Mouse (Mus musculus) liver, embryonic 12.5 days (tissue): ENCODE data around the gene Nicn1. TPM values are rescaled to one million over a fixed set of nuclear protein-coding genes. Genes with fewer than 3 reads are reported as not detected.
"Not testable (repeated sequence)": the region's sequence is repeated elsewhere in the genome, so short reads cannot be mapped to it uniquely, and the experiment has no call there.

Experiments
- ATAC-seq: fragments of 200-750 bp; cut with Nextera tagmentation; 2 replicates; pipeline ENCODE4 v1.8.0; 2017; ENCODE audit warnings: moderate number of reproducible peaks, mild to moderate bottlenecking, moderate library complexity
- H3K27ac ChIP-seq: fragments of 300-500 bp; sonication (generic); 2 replicates; pipeline ENCODE4 v1.5.1; 2016; ENCODE audit warnings: mild to moderate bottlenecking
- H3K27me3 ChIP-seq: fragments of 300-500 bp; sonication (generic); replicated peaks from 2 replicates; pipeline ENCODE4 v1.6.1; 2016; ENCODE audit warnings: mild to moderate bottlenecking, moderate library complexity
- H3K36me3 ChIP-seq: fragments of 300-500 bp; sonication (generic); 2 replicates; pipeline ENCODE4 v1.6.1; 2016; ENCODE audit warnings: mild to moderate bottlenecking, moderate library complexity
- H3K4me1 ChIP-seq: fragments of 300-500 bp; sonication (generic); 2 replicates; pipeline ENCODE4 v1.6.1; 2016
- H3K4me2 ChIP-seq: fragments of 300-500 bp; sonication (generic); 2 replicates; pipeline ENCODE4 v1.6.1; 2016; ENCODE audit warnings: mild to moderate bottlenecking, moderate library complexity
- H3K4me3 ChIP-seq: fragments of 300-500 bp; sonication (generic); 2 replicates; pipeline ENCODE4 v1.5.1; 2016; ENCODE audit warnings: mild to moderate bottlenecking, moderate library complexity
- H3K9ac ChIP-seq: fragments of 300-500 bp; sonication (generic); 2 replicates; pipeline ENCODE4 v1.6.1; 2016; ENCODE audit warnings: mild to moderate bottlenecking, moderate library complexity
- H3K9me3 ChIP-seq: fragments of 300-500 bp; sonication (generic); replicated peaks from 2 replicates; pipeline ENCODE4 v1.6.1; 2016; ENCODE audit warnings: mild to moderate bottlenecking, moderate library complexity
- WGBS: fragments of 180-500 bp; shearing (Covaris S2); methylation state at CpG from one replicate; pipeline ENCODE4 v1.1.7; 2016; ENCODE audit not compliant: insufficient replicate concordance; 5-methylcytosine and 5-hydroxymethylcytosine counted together
- polyA plus RNA-seq: library from polyadenylated mRNA; unstranded; fragments of >200 nt; fragmentation: Nextera tagmentation; extraction: Ambion mirVana; gene quantifications from 2 replicates; pipeline ENCODE4 v1.2.1, GENCODE M21; 2016

Gene Nicn1
- polyA plus RNA-seq, 1 experiment from 2014 or later, result 7.9 TPM

DNA sequence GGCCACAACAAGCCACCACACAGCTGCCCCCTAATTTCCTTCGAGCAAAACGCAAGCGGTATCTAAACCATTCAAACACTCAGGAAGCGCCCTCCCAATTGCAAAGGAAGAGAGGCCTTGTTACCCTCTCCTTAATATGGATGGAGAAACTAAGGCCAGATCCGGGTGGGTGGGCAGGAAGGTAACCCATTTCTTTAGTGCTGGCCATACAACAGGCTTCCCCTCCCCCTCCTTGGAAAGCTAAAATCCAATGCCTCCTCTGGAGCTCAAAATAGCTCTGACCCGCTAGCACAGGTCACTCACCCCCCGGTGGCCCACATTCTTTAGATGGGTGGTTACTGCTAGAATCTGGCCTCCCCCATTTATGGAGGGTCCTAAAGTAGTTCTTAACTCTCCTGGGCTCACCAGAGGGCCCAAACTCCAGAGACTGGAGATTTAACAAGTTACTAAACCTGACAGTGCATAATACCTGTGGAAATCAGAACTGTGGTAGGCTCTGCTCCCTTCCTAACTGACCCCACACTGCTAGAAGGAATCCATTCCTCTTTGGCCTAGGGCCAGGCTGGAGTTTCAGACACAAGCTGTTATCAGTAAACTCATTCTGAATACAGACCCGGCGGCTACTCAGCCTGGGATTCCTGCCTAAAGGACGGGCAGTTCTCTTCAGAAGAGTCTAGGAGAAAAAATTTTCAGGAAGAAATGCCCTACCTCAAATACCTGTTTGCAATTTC is 25.9 kb upstream of the Nicn1 start:
- H3K4me2 ChIP-seq, result peak overlapping the region; percentile 97
- H3K27me3 ChIP-seq, result no peaks in the 10 kb centered on the region
- H3K4me3 ChIP-seq, result peak overlapping the region; percentile 88
- H3K36me3 ChIP-seq, result no peaks in the 10 kb centered on the region
- peaks cover 37% of the 10 kb centered on the region for H3K4me1 ChIP-seq
- peak overlapping the region; percentile 93 for H3K27ac ChIP-seq
- ATAC-seq, result peak; percentile 16
- no peaks in the 10 kb centered on the region for H3K9me3 ChIP-seq
- H3K9ac ChIP-seq, result peak overlapping the region; percentile 89
- 20% methylated on average over 10 of the region's 10 CpGs for WGBS

DNA sequence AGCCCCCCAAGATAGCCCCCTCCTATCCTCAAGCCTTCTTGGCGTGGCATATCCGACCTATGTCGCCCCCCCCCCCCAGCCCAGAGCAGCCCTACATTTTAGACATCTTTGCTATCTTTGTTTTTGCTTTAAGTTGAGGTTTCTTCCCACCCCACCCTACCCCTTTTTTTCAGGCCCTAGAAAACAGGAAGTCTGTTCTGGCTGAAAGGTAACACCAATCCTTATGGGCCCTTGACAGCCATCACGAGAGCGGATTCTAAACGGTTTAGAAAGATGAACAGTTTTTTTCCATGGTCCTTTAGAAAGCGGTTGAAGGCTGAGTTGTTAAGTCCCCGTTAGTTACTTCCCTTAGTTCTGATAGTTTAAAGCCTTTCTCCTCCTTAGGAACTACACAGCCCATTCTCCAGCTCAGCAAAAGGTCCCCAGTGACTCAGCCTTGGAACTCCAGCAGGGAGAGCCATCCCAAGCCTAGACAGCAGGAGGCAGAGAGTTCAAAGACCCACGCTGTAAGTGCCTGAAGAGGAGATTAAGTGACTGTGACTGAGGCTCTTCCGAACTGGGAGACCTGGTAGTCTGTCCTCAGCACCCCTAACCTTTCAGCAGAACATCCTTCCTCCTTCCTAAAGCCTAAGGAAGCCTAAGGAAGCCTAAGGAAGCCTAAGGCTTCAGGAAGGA is 23.8 kb upstream of the Nicn1 start:
- H3K4me1 ChIP-seq, result peaks cover 31% of the 10 kb centered on the region
- peaks cover 4% of the 10 kb centered on the region; the same call in 1 of the 2 replicates for H3K27me3 ChIP-seq
- no peaks in the 10 kb centered on the region for H3K36me3 ChIP-seq
- no peak overlapping the region for H3K4me3 ChIP-seq
- no peaks in the 10 kb centered on the region for H3K9me3 ChIP-seq
- no peak for ATAC-seq
- WGBS, result 55% methylated on average over 10 of the region's 10 CpGs
- no peak overlapping the region for H3K4me2 ChIP-seq
- H3K9ac ChIP-seq, result no peak overlapping the region
- H3K27ac ChIP-seq, result no peak overlapping the region

DNA sequence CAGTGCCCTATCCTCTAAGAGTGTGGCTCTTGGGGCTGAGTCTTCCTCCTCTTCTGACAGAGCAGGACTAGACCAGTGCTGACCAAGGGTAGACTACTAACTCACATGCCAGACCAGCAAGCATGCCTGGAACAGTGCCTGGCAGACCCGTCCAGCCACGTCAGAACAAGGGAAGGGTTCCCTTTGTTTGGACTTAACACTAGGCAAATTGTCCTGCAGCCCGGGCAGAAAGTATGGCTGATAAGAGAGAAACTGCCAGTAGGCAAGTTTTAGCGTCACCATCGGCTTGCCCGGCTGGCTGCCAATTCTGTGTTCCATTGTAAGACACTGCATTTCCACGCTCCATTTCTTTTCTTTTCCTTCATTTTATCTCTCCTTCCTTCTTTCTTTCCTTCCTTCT is 22.5 kb upstream of the Nicn1 start:
- H3K4me2 ChIP-seq, result no peak overlapping the region
- no peak overlapping the region for H3K9ac ChIP-seq
- no peak overlapping the region for H3K4me3 ChIP-seq
- no peak for ATAC-seq
- H3K4me1 ChIP-seq, result peaks cover 23% of the 10 kb centered on the region
- H3K36me3 ChIP-seq, result no peaks in the 10 kb centered on the region
- WGBS, result 61% methylated on average over 7 of the region's 7 CpGs
- no peaks in the 10 kb centered on the region for H3K9me3 ChIP-seq
- peaks cover 14% of the 10 kb centered on the region for H3K27me3 ChIP-seq
- H3K27ac ChIP-seq, result no peak overlapping the region

DNA sequence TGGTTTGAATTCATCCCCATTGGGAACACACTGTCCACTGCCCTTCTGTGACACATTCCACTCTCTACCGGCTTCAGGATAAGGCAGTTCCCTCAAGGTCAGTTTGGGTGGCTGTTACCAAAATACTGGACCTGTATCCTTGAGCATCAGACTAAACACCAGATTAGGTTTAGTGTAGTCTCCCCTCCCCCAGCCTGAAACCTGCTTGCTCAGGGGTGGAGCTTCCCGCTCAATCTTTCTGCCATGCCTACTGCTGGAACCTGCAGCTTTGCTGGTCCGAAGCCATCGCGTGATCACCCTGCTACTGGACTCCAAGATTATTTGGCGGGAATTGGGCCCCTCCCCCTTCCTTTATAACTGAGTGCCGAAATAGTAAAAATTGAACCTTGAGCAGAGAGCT is 21.5 kb upstream of the Nicn1 start:
- peaks cover 23% of the 10 kb centered on the region for H3K27me3 ChIP-seq
- not testable (repeated sequence) for H3K36me3 ChIP-seq, H3K27ac ChIP-seq, ATAC-seq, H3K9me3 ChIP-seq, H3K4me3 ChIP-seq, H3K9ac ChIP-seq, H3K4me2 ChIP-seq
- peaks cover 18% of the 10 kb centered on the region for H3K4me1 ChIP-seq
- 66% methylated on average over 6 of the region's 7 CpGs for WGBS

DNA sequence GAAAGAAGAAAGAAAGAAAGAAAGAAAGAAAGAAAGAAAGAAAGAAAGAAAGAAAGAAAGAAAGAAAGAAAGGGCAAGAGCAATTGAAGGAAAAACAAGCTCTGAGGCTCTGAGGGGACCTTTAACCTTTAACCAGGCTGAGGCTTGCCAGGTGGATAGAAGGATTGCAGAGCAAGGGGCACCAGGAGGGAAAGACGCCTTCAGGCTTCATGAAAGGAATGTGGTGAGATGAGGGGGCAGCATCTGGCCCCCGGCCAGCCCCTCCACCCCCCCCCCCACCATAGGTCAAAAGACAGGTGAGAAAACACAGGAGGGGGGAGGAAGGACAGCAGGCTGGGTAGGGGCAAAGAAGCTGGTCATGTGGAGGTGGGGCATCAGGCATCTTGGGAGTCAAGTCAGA is 18.3 kb upstream of the Nicn1 start:
- 32% methylated on average over 2 of the region's 2 CpGs for WGBS
- H3K27ac ChIP-seq, result no peak overlapping the region
- no peak overlapping the region for H3K9ac ChIP-seq
- peaks cover 39% of the 10 kb centered on the region for H3K27me3 ChIP-seq
- H3K4me3 ChIP-seq, result no peak overlapping the region
- H3K9me3 ChIP-seq, result no peaks in the 10 kb centered on the region
- no peaks in the 10 kb centered on the region for H3K36me3 ChIP-seq
- no peak for ATAC-seq
- peaks cover 9% of the 10 kb centered on the region for H3K4me1 ChIP-seq
- H3K4me2 ChIP-seq, result no peak overlapping the region

DNA sequence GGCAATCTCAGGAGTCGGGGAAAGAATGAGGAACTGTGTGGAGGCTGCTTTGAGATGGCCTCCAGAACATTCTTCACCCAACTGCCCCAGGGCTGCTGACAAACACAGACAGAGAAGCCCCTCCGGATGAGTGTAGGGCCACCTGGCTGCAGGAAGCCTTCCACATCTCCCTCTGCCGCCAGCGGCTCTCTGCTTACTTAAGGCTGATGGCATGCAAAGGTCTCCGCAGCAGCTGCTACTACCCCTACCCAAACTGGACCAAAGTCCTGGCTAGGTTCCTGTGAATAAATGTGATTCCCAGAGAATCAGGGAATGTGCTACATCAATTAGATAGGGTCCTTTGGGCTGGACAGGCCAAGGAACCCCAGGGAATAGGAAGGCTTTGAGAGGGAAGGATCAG is 17.5 kb upstream of the Nicn1 start:
- no peak overlapping the region for H3K27ac ChIP-seq
- peaks cover 9% of the 10 kb centered on the region for H3K4me1 ChIP-seq
- H3K36me3 ChIP-seq, result no peaks in the 10 kb centered on the region
- 49% methylated on average over 5 of the region's 5 CpGs for WGBS
- H3K9me3 ChIP-seq, result no peaks in the 10 kb centered on the region
- no peak overlapping the region for H3K4me2 ChIP-seq
- H3K27me3 ChIP-seq, result peaks cover 39% of the 10 kb centered on the region
- no peak overlapping the region for H3K4me3 ChIP-seq
- no peak for ATAC-seq
- H3K9ac ChIP-seq, result no peak overlapping the region

DNA sequence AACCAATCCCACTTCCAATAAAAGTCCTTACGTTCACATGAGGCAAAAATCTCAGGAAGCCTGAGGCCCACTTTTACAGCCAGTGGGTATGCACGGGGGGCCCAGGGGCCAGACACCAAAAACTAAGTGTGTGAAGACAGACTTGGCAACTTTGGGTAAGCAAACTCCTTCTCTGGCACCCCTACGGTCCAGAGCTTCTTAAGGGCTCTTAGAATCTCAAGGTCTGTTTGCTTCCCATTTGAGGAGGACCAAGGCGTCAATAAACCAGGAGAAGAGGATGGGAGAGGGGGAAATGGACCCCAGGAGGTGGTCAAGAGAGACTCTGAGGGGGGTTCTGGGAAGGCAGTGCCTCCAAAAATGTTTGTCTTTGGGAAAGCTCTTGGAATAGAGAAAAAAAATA is 16.7 kb upstream of the Nicn1 start:
- no peaks in the 10 kb centered on the region for H3K9me3 ChIP-seq
- H3K27me3 ChIP-seq, result peaks cover 39% of the 10 kb centered on the region
- 67% methylated on average over 4 of the region's 4 CpGs for WGBS
- H3K9ac ChIP-seq, result no peak overlapping the region
- no peak overlapping the region for H3K4me2 ChIP-seq
- no peaks in the 10 kb centered on the region for H3K36me3 ChIP-seq
- peaks cover 9% of the 10 kb centered on the region for H3K4me1 ChIP-seq
- no peak overlapping the region for H3K27ac ChIP-seq
- no peak overlapping the region for H3K4me3 ChIP-seq
- ATAC-seq, result no peak

DNA sequence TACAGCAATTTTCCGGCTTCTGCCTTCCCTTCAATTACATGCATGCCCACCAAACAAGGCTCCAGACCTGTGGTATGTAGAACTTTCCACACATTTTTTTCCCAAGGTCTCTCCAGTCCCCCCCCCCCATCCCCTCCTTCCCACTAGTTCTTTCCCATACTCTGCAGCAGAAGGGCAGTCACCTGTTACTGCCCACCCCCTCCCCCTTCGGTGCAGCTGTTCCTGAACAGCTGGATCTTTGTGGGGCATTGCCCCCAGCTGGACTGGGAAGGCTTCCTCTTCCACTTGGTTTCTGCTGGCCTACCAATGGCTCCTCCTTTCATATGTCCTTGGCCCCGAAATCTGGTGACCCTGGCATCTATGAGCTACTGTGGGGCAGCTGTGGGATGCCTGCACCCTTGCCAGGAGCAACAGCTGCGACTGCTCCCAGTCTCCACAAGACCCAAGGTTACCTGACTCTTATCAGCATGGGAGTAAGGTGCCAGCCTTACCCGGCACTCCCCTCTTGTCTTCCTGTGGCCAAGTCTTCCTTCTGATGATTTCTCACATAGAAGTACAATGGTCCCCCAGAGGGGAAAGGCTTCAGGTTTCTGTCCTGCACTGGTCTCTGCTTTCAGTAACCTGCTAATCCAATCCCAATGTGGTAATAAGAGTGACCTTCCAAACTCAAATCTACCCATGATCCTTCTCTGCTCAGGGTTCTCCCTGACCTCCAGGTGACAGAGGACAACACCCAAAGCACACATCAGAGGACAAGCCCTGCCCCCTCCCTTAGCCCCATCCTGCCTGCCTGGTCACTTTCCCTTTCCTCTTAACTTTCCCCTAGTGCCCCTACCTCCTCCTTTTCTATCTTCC is 15.5 kb upstream of the Nicn1 start:
- no peak overlapping the region for H3K27ac ChIP-seq
- H3K27me3 ChIP-seq, result peaks cover 39% of the 10 kb centered on the region
- H3K36me3 ChIP-seq, result no peaks in the 10 kb centered on the region
- no peak overlapping the region for H3K4me3 ChIP-seq
- no peak overlapping the region for H3K4me2 ChIP-seq
- ATAC-seq, result 0 out of 2 replicates have a peak, but pooled peaks have one; percentile 40
- 54% methylated on average over 5 of the region's 5 CpGs for WGBS
- H3K9ac ChIP-seq, result no peak overlapping the region
- peaks cover 9% of the 10 kb centered on the region for H3K4me1 ChIP-seq
- H3K9me3 ChIP-seq, result no peaks in the 10 kb centered on the region

DNA sequence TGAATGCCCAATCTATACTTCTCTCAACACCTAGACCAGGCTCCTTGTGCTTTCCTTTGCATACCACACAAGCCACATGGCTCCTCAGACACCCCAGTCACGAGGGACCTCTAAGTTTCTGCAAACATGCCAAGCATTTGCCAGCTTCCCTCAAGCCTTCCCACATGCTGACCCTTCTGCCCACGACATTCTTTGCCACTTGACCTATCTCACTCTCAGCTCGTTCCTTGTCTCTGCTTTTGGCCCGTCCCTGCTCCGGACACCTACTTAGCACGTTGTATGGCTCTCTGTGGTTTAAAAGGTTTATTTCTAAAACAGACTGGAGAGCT is 14.9 kb upstream of the Nicn1 start:
- H3K9me3 ChIP-seq, result no peaks in the 10 kb centered on the region
- no peak for ATAC-seq
- H3K9ac ChIP-seq, result no peak overlapping the region
- H3K27ac ChIP-seq, result no peak overlapping the region
- H3K27me3 ChIP-seq, result peaks cover 39% of the 10 kb centered on the region
- H3K4me2 ChIP-seq, result no peak overlapping the region
- H3K36me3 ChIP-seq, result no peaks in the 10 kb centered on the region
- no peak overlapping the region for H3K4me3 ChIP-seq
- WGBS, result 50% methylated on average over 6 of the region's 6 CpGs
- peaks cover 9% of the 10 kb centered on the region for H3K4me1 ChIP-seq

DNA sequence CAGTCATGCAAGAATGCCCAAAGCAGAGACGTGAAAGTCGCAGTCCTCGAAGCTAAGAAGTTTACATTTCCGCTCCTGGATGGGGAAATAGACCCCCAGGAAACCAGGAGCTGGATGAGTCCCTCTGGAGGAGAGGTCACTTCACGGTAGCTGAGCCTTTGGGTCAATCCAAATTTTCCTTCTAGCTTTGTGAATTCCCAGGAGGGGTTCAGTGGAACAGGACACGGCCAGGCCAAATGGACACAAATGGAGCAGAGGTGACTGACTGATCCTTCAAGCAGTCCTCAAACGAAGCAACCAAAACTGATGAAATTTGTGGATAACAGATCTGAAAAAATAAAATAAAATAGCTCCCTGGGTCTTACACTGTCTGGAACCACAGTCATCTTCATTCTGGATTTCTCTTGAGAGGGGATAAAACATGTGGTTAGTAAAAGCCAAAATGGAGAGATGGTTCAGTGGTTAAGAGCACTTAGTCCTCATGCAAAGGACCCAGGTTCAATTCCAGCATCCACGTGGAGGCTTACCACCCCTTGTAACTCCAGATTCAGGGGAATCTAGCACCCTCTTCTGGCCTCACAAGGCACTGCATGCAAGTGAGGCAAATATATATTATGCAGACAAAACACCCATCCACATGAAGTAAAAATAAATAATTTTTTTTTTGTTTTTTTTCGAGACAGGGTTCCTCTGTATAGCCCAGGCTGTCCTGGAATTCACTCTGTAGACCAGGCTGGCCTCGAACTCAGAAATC is 11.4 kb upstream of the Nicn1 start:
- H3K9ac ChIP-seq, result no peak overlapping the region
- H3K4me1 ChIP-seq, result 0 out of 2 replicates have a peak, but pooled peaks cover 4% of the 10 kb centered on the region
- no peak overlapping the region for H3K27ac ChIP-seq
- no peak for ATAC-seq
- WGBS, result 59% methylated on average over 10 of the region's 10 CpGs
- peaks cover 14% of the 10 kb centered on the region; the same call in 1 of the 2 replicates for H3K27me3 ChIP-seq
- no peaks in the 10 kb centered on the region for H3K36me3 ChIP-seq
- no peak overlapping the region for H3K4me2 ChIP-seq
- H3K4me3 ChIP-seq, result no peak overlapping the region
- H3K9me3 ChIP-seq, result no peaks in the 10 kb centered on the region

DNA sequence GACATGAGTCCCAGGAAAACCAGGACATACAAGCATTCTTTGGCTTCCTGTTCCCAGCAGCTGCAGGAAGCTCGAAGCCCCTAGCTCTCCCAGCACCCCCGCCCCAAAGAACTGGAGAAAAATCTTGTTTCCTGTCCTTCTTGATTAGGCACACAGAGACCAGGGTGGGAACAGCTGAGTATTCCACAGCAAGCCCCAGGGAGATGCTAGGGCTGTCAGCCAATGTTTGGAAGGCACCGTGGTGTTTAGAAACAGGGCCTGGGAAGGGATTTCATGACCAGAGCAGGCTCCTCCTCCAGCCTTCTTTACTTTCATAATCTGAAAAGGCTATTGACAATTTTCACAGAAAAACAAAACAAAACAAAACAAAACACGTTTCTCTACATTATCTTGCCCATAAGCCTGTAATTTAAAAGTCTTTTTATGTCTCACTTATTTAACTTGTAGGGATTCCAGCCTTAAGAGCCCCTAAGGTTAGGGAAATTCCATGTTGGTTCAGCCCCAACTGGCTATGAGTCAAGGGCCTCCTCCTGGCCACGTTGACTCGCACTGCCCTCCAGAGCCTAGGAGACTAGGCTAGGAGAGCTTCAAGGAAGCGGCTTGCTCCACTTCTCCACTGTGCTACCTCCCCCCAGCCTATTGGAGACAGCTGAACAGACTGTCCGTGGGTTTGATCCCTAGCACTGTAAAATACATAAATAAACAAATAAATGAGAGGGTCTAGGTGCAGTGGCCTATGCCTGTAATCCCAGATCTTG is 10.0 kb upstream of the Nicn1 start:
- Histone ChIP-seq H3K36me3 (no peaks in the 10 kb centered on the region), H3K4me1 (peaks cover 4% of the 10 kb centered on the region; the same call in 1 of the 2 replicates), H3K27me3 (0 out of 2 replicates have a peak, but pooled peaks cover 4% of the 10 kb centered on the region), H3K27ac (no peak overlapping the region), H3K9ac (no peak overlapping the region), H3K4me2 (no peak overlapping the region), H3K4me3 (no peak overlapping the region), H3K9me3 (no peaks in the 10 kb centered on the region)
- ATAC-seq, result no peak
- 28% methylated on average over 8 of the region's 8 CpGs for WGBS
